Mouse (Mus musculus): Measurements from ENCODE around the gene Ece1. TPM values are rescaled to one million over a fixed set of nuclear protein-coding genes. Genes with fewer than 3 reads are reported as not detected.

The Ece1 gene
- polyA plus RNA-seq, 1 experiment from 2014 or later = 51.3 TPM

- H3K4me1 ChIP-seq (replicated peaks) = peaks cover 16% of the 10 kb centered on the region
- H3K9ac ChIP-seq = no peak overlapping the region
- 0 out of 2 replicates have a peak, but pooled peaks cover 5% of the 10 kb centered on the region for H3K27me3 ChIP-seq
- 77% methylated on average over 13 of the region's 13 CpGs for WGBS
- no peak overlapping the region for H3K27ac ChIP-seq
- H3K4me3 ChIP-seq = no peak overlapping the region
- H3K9me3 ChIP-seq (replicated peaks) = no peaks in the 10 kb centered on the region
- H3K4me2 ChIP-seq = no peak overlapping the region
- H3K36me3 ChIP-seq = no peaks in the 10 kb centered on the region
- no peak for ATAC-seq (replicated peaks; ENCODE audit: insufficient number of reproducible peaks, insufficient read depth, low FRiP score, low read depth)
These were observed 43.0 kb downstream of the Ece1 start for GRCm38 (mm10) chr4:137904956-137905551.

- Histone ChIP-seq H3K27ac (0 out of 2 replicates have a peak overlapping the region, but pooled peaks have one; percentile 3), H3K4me1 (replicated peaks) (peaks cover 21% of the 10 kb centered on the region), H3K9me3 (replicated peaks) (no peaks in the 10 kb centered on the region), H3K27me3 (0 out of 2 replicates have a peak, but pooled peaks cover 5% of the 10 kb centered on the region), H3K36me3 (no peaks in the 10 kb centered on the region), H3K9ac (no peak overlapping the region), H3K4me3 (no peak overlapping the region), H3K4me2 (no peak overlapping the region)
- WGBS = 25% methylated on average over 13 of the region's 13 CpGs
- ATAC-seq (replicated peaks; ENCODE audit: insufficient number of reproducible peaks, insufficient read depth, low FRiP score, low read depth) = peak; percentile 30; the same call in 1 of the 2 replicates
These were observed 45.9 kb downstream of the Ece1 start for GRCm38 (mm10) chr4:137907979-137908378.

GRCm38 (mm10) chr4:137908489-137908888 is 46.5 kb downstream of the Ece1 start:
- 0 out of 2 replicates have a peak overlapping the region, but pooled peaks have one; percentile 3 for H3K27ac ChIP-seq
- H3K9ac ChIP-seq = no peak overlapping the region
- H3K9me3 ChIP-seq (replicated peaks) = no peaks in the 10 kb centered on the region
- 0 out of 2 replicates have a peak, but pooled peaks cover 4% of the 10 kb centered on the region for H3K27me3 ChIP-seq
- H3K4me3 ChIP-seq = no peak overlapping the region
- no peak overlapping the region for H3K4me2 ChIP-seq
- peaks cover 26% of the 10 kb centered on the region for H3K4me1 ChIP-seq (replicated peaks)
- no peaks in the 10 kb centered on the region for H3K36me3 ChIP-seq
- WGBS = 81% methylated on average over 7 of the region's 7 CpGs
- ATAC-seq (replicated peaks; ENCODE audit: insufficient number of reproducible peaks, insufficient read depth, low FRiP score, low read depth) = no peak

- H3K27ac ChIP-seq = no peak overlapping the region
- ATAC-seq (replicated peaks; ENCODE audit: insufficient number of reproducible peaks, insufficient read depth, low FRiP score, low read depth) = no peak
These were observed 46.9 kb downstream of the Ece1 start for GRCm38 (mm10) chr4:137908915-137909314.

GRCm38 (mm10) chr4:137909471-137909870 is 47.4 kb downstream of the Ece1 start:
- no peak overlapping the region for H3K4me3 ChIP-seq
- H3K4me1 ChIP-seq (replicated peaks) = peaks cover 31% of the 10 kb centered on the region
- 0 out of 2 replicates have a peak, but pooled peaks cover 3% of the 10 kb centered on the region for H3K27me3 ChIP-seq
- H3K36me3 ChIP-seq = no peaks in the 10 kb centered on the region
- H3K9me3 ChIP-seq (replicated peaks) = no peaks in the 10 kb centered on the region
- no peak overlapping the region for H3K4me2 ChIP-seq
- no peak overlapping the region for H3K9ac ChIP-seq
- no peak overlapping the region for H3K27ac ChIP-seq
- ATAC-seq (replicated peaks; ENCODE audit: insufficient number of reproducible peaks, insufficient read depth, low FRiP score, low read depth) = no peak
- WGBS = 44% methylated on average over 4 of the region's 4 CpGs

More at GRCm38 (mm10) chr4:137908915-137909314, 46.9 kb downstream of the Ece1 start:
- Histone ChIP-seq H3K27me3 (0 out of 2 replicates have a peak, but pooled peaks cover 3% of the 10 kb centered on the region), H3K9ac (no peak overlapping the region), H3K9me3 (replicated peaks) (no peaks in the 10 kb centered on the region), H3K4me3 (no peak overlapping the region), H3K4me1 (replicated peaks) (peaks cover 30% of the 10 kb centered on the region), H3K36me3 (no peaks in the 10 kb centered on the region), H3K4me2 (no peak overlapping the region)
- 75% methylated on average over 4 of the region's 4 CpGs for WGBS

- H3K27ac ChIP-seq = no peak overlapping the region
- H3K27me3 ChIP-seq = no peaks in the 10 kb centered on the region
- 94% methylated on average over 5 of the region's 5 CpGs for WGBS
- no peaks in the 10 kb centered on the region for H3K9me3 ChIP-seq (replicated peaks)
- H3K9ac ChIP-seq = no peak overlapping the region
- H3K4me3 ChIP-seq = no peak overlapping the region
- ATAC-seq (replicated peaks; ENCODE audit: insufficient number of reproducible peaks, insufficient read depth, low FRiP score, low read depth) = no peak
- no peaks in the 10 kb centered on the region for H3K36me3 ChIP-seq
- H3K4me2 ChIP-seq = no peak overlapping the region
- H3K4me1 ChIP-seq (replicated peaks) = peaks cover 31% of the 10 kb centered on the region
These were observed 48.5 kb downstream of the Ece1 start for GRCm38 (mm10) chr4:137910382-137911009.

GRCm38 (mm10) chr4:137911657-137912056 is 49.6 kb downstream of the Ece1 start:
- H3K36me3 ChIP-seq = no peaks in the 10 kb centered on the region
- H3K4me2 ChIP-seq = no peak overlapping the region
- no peak overlapping the region for H3K27ac ChIP-seq
- no peak overlapping the region for H3K4me3 ChIP-seq
- no peak overlapping the region for H3K9ac ChIP-seq
- 84% methylated on average over 8 of the region's 8 CpGs for WGBS
- peaks cover 31% of the 10 kb centered on the region for H3K4me1 ChIP-seq (replicated peaks)
- ATAC-seq (replicated peaks; ENCODE audit: insufficient number of reproducible peaks, insufficient read depth, low FRiP score, low read depth) = no peak
- H3K27me3 ChIP-seq = no peaks in the 10 kb centered on the region
- no peaks in the 10 kb centered on the region for H3K9me3 ChIP-seq (replicated peaks)

GRCm38 (mm10) chr4:137912768-137913305 is 50.8 kb downstream of the Ece1 start:
- no peaks in the 10 kb centered on the region for H3K9me3 ChIP-seq (replicated peaks)
- no peak for ATAC-seq (replicated peaks; ENCODE audit: insufficient number of reproducible peaks, insufficient read depth, low FRiP score, low read depth)
- peaks cover 39% of the 10 kb centered on the region for H3K4me1 ChIP-seq (replicated peaks)
- H3K27ac ChIP-seq = peak overlapping the region; percentile 46
- no peaks in the 10 kb centered on the region for H3K36me3 ChIP-seq
- peak overlapping the region; percentile 60 for H3K9ac ChIP-seq
- peak overlapping the region; percentile 56 for H3K4me3 ChIP-seq
- 53% methylated on average over 13 of the region's 13 CpGs for WGBS
- H3K27me3 ChIP-seq = no peaks in the 10 kb centered on the region
- peak overlapping the region; percentile 99 for H3K4me2 ChIP-seq

- H3K9ac ChIP-seq = peak overlapping the region; percentile 60
- peak overlapping the region; percentile 46 for H3K27ac ChIP-seq
- H3K4me2 ChIP-seq = peak overlapping the region; percentile 99
- peak; percentile 71 for ATAC-seq (replicated peaks; ENCODE audit: insufficient number of reproducible peaks, insufficient read depth, low FRiP score, low read depth)
- WGBS = 2% methylated on average over 54 of the region's 54 CpGs
- H3K36me3 ChIP-seq = no peaks in the 10 kb centered on the region
- peaks cover 39% of the 10 kb centered on the region for H3K4me1 ChIP-seq (replicated peaks)
- no peaks in the 10 kb centered on the region for H3K27me3 ChIP-seq
- H3K9me3 ChIP-seq (replicated peaks) = no peaks in the 10 kb centered on the region
- H3K4me3 ChIP-seq = peak overlapping the region; percentile 56
These were observed 51.5 kb downstream of the Ece1 start for GRCm38 (mm10) chr4:137913321-137914057.

GRCm38 (mm10) chr4:137917591-137917990 is 55.6 kb downstream of the Ece1 start:
- Histone ChIP-seq H3K4me2 (0 out of 2 replicates have a peak overlapping the region, but pooled peaks have one; percentile 15), H3K9me3 (replicated peaks) (no peaks in the 10 kb centered on the region), H3K27ac (peak overlapping the region; percentile 92), H3K4me1 (replicated peaks) (peaks cover 52% of the 10 kb centered on the region), H3K36me3 (no peaks in the 10 kb centered on the region), H3K9ac (peak overlapping the region; percentile 33), H3K4me3 (no peak overlapping the region), H3K27me3 (no peaks in the 10 kb centered on the region)
- ATAC-seq (replicated peaks; ENCODE audit: insufficient number of reproducible peaks, insufficient read depth, low FRiP score, low read depth) = no peak
- 42% methylated on average over 6 of the region's 6 CpGs for WGBS

GRCm38 (mm10) chr4:137918559-137918958 is 56.5 kb downstream of the Ece1 start:
- no peak overlapping the region for H3K4me2 ChIP-seq
- H3K9me3 ChIP-seq (replicated peaks) = no peaks in the 10 kb centered on the region
- no peak overlapping the region for H3K4me3 ChIP-seq
- peaks cover 45% of the 10 kb centered on the region for H3K4me1 ChIP-seq (replicated peaks)
- H3K27ac ChIP-seq = peak overlapping the region; percentile 92; the same call in 1 of the 2 replicates
- 58% methylated on average over 9 of the region's 9 CpGs for WGBS
- no peak overlapping the region for H3K9ac ChIP-seq
- H3K27me3 ChIP-seq = no peaks in the 10 kb centered on the region
- ATAC-seq (replicated peaks; ENCODE audit: insufficient number of reproducible peaks, insufficient read depth, low FRiP score, low read depth) = no peak
- no peaks in the 10 kb centered on the region for H3K36me3 ChIP-seq
